ENCODE assay signal across 2 mouse cellular contexts in genomic region chr8:123467476-123467875, GRCm38 (mm10).
TF ChIP-seq lines count a peak whose summit lies in the region.

No protein-coding gene starts in this region.

TF ChIP-seq in CH12.LX, 34 proteins besides CTCF, POLR2A, EP300 and RAD21:
- TF ChIP-seq JUN (IDR thresholded peaks at IDR 0.05; ENCODE audit: insufficient read depth, low read depth, low read length) = no peak
- TF ChIP-seq IRF4 (IDR thresholded peaks at IDR 0.05; ENCODE audit: low read depth, low read length) = peak; percentile 58; the same call in 1 of the 2 replicates
- no peak for TF ChIP-seq ELF1 (IDR thresholded peaks at IDR 0.05; ENCODE audit: low read depth, low read length)
TF ChIP-seq in CH12.LX: peak in this region for 1.

TF ChIP-seq in MEL, 35 proteins besides CTCF, POLR2A, EP300 and RAD21:
- TF ChIP-seq MAFK (IDR thresholded peaks at IDR 0.05; ENCODE audit: borderline replicate concordance, low read depth, low read length) = 0 out of 2 replicates have a peak, but pooled peaks have one; percentile 23
- no peak for TF ChIP-seq ZKSCAN1 (IDR thresholded peaks at IDR 0.05; ENCODE audit: low read depth, low read length)
- no peak for TF ChIP-seq POLR2AphosphoS5 (IDR thresholded peaks at IDR 0.05; ENCODE audit: borderline replicate concordance, low read depth, low read length)
- TF ChIP-seq ETS1 (IDR thresholded peaks at IDR 0.05; ENCODE audit: low read depth, low read length) = 0 out of 2 replicates have a peak, but pooled peaks have one; percentile 22
- TF ChIP-seq TBP (IDR thresholded peaks at IDR 0.05; ENCODE audit: low read depth, low read length) = no peak
- no peak for TF ChIP-seq RCOR1 (IDR thresholded peaks at IDR 0.05; ENCODE audit: low read depth, low read length)
- no peak for TF ChIP-seq ZC3H11A (IDR thresholded peaks at IDR 0.05; ENCODE audit: low read depth, low read length)
- peak; percentile 45; the same call in 1 of the 2 replicates for TF ChIP-seq SIN3A (IDR thresholded peaks at IDR 0.05; ENCODE audit: low read length)
